Mouse (Mus musculus): Measurements from ENCODE around the gene Gm21860.
A peak's percentile ranks its signal among the peaks of the same experiment; 100 is the strongest.
"Not testable (repeated sequence)": the region's sequence is repeated elsewhere in the genome, so short reads cannot be mapped to it uniquely, and the experiment has no call there.

The Gm21860 gene

GRCm38 (mm10) chrY:90732101-90732542 lies 22.5 kb downstream of the Gm21860 start:
- peak; percentile 48 to 76 for DNase-seq (ENCODE audit: low spot score in 2 of 2)

- DNase-seq (ENCODE audit: low spot score in 2 of 2), result not testable (repeated sequence)
Measured at GRCm38 (mm10) chrY:90731593-90731955, 23.0 kb downstream of the Gm21860 start.

GRCm38 (mm10) chrY:90730908-90731592 lies 23.6 kb downstream of the Gm21860 start:
- peak; percentile 25 to 34 for DNase-seq (ENCODE audit: low spot score in 2 of 2)

GRCm38 (mm10) chrY:90729816-90730303 lies 24.8 kb downstream of the Gm21860 start:
- not testable (repeated sequence) for DNase-seq (ENCODE audit: low spot score in 2 of 2)

GRCm38 (mm10) chrY:90728905-90729256 lies 25.7 kb downstream of the Gm21860 start:
- peak; percentile 41 to 49 for DNase-seq (ENCODE audit: low spot score in 2 of 2)

GRCm38 (mm10) chrY:90728251-90728904 lies 26.2 kb downstream of the Gm21860 start:
- peak; percentile 44 to 58 for DNase-seq (ENCODE audit: low spot score in 2 of 2)

- peak in 1 of 2 experiments; percentile 41 for DNase-seq (ENCODE audit: low spot score in 2 of 2)
Measured at GRCm38 (mm10) chrY:90727121-90727908, 27.3 kb downstream of the Gm21860 start.

- DNase-seq (ENCODE audit: low spot score in 2 of 2), result not testable (repeated sequence)
Measured at GRCm38 (mm10) chrY:90725701-90726451, 28.7 kb downstream of the Gm21860 start.

- DNase-seq (ENCODE audit: low spot score in 2 of 2), result not testable (repeated sequence)
Measured at GRCm38 (mm10) chrY:90725166-90725565, 29.5 kb downstream of the Gm21860 start.

- peak; percentile 18 to 34 for DNase-seq (ENCODE audit: low spot score in 2 of 2)
Measured at GRCm38 (mm10) chrY:90724014-90724709, 30.5 kb downstream of the Gm21860 start.

- peak; percentile 57 to 78 for DNase-seq (ENCODE audit: low spot score in 2 of 2)
Measured at GRCm38 (mm10) chrY:90723336-90723987, 31.2 kb downstream of the Gm21860 start.

GRCm38 (mm10) chrY:90720505-90720904 lies 34.1 kb downstream of the Gm21860 start:
- DNase-seq (ENCODE audit: low spot score in 2 of 2), result not testable (repeated sequence)

GRCm38 (mm10) chrY:90719403-90720232 lies 35.0 kb downstream of the Gm21860 start:
- not testable (repeated sequence) for DNase-seq (ENCODE audit: low spot score in 2 of 2)

- peak; percentile 80 for DNase-seq (ENCODE audit: low spot score in 2 of 2)
Measured at GRCm38 (mm10) chrY:90718583-90719402, 35.8 kb downstream of the Gm21860 start.

- not testable (repeated sequence) for DNase-seq (ENCODE audit: low spot score in 2 of 2)
Measured at GRCm38 (mm10) chrY:90718021-90718420, 36.6 kb downstream of the Gm21860 start.

GRCm38 (mm10) chrY:90717496-90717895 lies 37.1 kb downstream of the Gm21860 start:
- DNase-seq (ENCODE audit: low spot score in 2 of 2), result peak; percentile 19

All from right cerebral cortex, postnatal 10 days (tissue).